Mouse (Mus musculus) T-helper 1 cell (primary cell): ENCODE data around the gene Pitpnm3.
"Not testable (repeated sequence)": the region's sequence is repeated elsewhere in the genome, so short reads cannot be mapped to it uniquely, and the experiment has no call there.

Experiments
- in situ Hi-C: fragments of 300-600 bp; cut with MboI, MseI; formaldehyde crosslinking; loops from one replicate; pipeline ENCODE4 v1.15.1; 2025; ENCODE audit warnings: high pct_unique_total_duplicates

The Pitpnm3 gene

GRCm38 (mm10) chr11:72135383-72136158 is at the start of gene Pitpnm3:
Gene Pitpnm3 (minus strand): TSS chr11:72135778.
- in situ Hi-C loops, result no loop called here

DNA sequence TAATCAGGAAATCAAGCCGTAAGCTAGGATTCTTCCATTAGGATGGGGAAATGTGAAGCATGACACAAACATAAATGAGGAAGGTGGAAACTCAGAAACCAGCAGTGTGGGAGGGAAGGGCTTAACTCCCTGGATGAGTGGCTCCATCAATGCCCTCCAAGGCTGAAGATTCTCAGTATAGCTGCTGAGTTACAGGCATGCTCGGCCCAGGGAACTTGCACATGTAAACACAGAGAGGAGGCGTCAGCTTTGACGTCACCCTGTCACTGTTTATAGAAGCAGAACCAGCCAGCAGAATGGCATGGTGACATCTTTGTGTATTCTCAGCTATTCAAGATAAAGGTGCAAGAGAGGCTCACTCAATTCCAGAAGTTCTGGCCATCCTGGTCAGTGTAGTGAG is 48.7 kb upstream of the Pitpnm3 start:
- in situ Hi-C loops, result no loop called here

GRCm38 (mm10) chr11:72181136-72181535 is 45.6 kb upstream of the Pitpnm3 start:
- in situ Hi-C loops, result no loop called here

GRCm38 (mm10) chr11:72180556-72180955 is 45.0 kb upstream of the Pitpnm3 start:
- in situ Hi-C loops, result no loop called here

GRCm38 (mm10) chr11:72176553-72176952 is 41.0 kb upstream of the Pitpnm3 start:
- in situ Hi-C loops, result no loop called here

GRCm38 (mm10) chr11:72175966-72176365 is 40.4 kb upstream of the Pitpnm3 start:
- in situ Hi-C loops, result no loop called here

DNA sequence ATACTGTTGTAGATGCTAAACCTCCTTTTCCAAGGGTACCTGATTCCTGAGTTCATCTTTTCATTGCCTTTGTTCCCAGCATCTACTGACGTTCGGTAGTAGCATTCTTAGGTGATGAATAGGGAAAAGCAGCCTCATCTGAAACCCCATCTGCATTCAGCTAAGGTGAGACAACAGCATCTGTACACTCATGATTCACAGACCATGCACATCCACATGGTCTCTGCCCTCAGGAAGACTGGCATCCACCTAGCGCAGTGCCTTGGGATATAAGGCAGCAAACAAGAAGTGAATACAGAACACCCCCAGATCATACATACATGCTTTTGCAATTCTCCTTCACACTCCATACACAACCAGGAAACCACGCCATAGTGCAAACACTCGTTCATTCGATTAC is 39.1 kb upstream of the Pitpnm3 start:
- in situ Hi-C loops, result no loop called here

DNA sequence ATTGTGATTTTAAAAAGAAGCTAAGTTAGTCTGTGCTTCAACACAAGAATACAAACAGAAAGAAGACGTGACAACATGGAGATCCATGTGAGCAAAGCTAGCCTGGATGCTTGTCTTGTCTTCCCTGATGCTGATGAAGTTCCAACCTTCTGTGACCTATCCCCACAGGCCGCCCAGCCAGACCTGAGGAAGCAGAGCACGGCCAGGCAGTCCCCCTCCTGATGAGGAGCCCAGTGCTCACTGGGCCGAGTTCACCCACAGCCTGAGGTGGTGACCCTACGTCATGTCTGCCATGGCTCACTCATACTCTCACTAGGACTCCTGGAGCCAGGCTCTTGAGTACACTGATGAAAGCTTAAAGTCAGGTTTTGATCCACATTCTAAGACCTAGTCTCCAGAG is 37.9 kb upstream of the Pitpnm3 start:
- in situ Hi-C loops, result no loop called here

- in situ Hi-C loops, result not testable (repeated sequence)
Observed at GRCm38 (mm10) chr11:72171906-72172305, 36.3 kb upstream of the Pitpnm3 start.

- in situ Hi-C loops, result no loop called here
Observed at GRCm38 (mm10) chr11:72169871-72170270, 34.3 kb upstream of the Pitpnm3 start.

DNA sequence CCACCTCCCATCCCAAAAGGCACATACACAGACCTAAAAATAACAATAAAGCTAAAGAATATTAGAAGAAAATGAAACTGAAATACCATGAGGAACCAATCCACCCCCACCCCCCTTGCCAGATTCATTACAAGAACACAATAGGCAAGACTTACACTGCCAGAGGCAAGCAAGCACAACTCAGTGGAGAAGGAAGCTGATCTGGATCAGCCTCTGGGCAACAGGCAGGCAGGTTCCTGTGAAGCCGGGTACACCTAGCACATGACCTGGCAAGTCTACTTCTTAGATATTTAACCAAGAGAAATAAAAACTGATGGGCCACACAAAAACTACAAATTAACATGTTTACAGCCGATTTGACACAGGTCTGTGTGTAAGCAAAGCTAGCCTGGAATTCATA is 27.6 kb upstream of the Pitpnm3 start:
- in situ Hi-C loops, result no loop called here

DNA sequence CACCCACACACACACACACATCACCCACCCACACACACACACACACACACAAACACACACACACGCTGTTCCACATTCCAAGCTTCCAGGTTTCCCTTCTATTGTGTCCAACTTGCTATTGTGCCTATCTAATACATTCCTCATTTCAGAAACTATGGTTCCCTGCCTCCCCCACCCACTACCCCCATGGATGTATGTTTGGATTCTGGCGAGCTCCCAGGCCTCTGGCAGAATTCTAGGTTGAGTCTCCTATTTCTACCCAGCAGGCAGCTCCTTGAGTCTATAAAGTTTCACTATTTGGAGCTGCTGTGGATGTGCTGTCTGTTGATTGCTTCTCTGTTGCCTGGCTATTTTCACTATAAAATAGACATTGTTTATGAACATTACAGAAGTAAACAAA is 21.0 kb upstream of the Pitpnm3 start:
- in situ Hi-C loops, result no loop called here

GRCm38 (mm10) chr11:72155981-72156428 is 20.4 kb upstream of the Pitpnm3 start:
- in situ Hi-C loops, result no loop called here

GRCm38 (mm10) chr11:72155186-72155980 is 19.8 kb upstream of the Pitpnm3 start:
- in situ Hi-C loops, result no loop called here

DNA sequence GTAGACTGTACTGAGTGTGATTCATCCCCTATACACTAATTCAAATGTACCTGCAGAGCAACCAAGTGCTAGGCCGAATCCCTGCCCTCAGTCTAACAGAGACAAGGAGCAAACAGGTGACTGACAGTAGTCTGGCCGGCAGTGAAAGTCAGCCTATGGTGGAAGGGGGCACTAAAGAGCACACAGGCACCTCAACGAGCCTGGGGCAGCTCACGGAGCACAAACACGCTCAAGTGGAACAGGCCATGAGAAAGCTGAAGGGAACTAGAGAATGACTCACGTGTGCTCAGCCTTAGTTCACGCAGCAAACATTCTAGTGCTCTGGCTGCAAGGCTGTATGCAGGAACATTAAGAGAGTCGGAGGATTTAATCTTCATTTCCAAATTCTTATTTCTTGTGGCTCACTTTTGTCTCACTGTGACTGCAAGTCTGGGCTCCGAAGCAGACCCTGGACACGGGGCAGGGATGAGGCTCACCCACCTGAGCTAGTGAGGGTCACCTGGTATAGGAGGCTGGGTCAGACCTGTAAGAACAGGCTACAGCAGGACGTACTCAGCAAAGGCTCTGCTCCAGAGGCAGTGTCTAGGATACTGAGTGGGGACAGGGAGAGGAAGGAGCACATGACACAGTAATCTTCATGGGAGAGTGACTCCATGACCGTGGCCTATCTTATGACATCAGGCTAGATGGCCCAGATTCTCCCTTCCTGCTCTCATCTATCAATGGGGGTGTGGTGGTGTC is 17.7 kb upstream of the Pitpnm3 start:
- in situ Hi-C loops, result no loop called here

- in situ Hi-C loops, result no loop called here
Observed at GRCm38 (mm10) chr11:72151120-72151519, 15.5 kb upstream of the Pitpnm3 start.

DNA sequence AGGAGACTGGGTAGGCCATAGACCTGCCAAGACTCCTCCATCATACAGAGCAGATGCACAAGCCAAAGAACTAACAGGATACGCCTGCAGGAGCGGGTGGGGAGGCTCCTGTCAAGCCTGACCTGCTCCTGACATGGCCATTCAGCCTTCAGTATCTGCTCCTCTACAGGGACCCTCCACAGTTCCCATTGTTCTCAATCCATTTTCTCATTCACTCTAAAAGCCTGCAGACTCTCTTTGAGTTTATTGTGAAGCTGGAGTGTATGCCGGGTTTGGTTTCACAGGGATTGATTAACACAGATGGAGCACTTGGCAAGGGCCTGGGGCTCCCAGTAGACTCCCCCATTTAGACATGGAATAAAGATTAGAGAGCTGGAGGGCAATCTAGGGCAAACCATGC is 12.3 kb upstream of the Pitpnm3 start:
- in situ Hi-C loops, result no loop called here

DNA sequence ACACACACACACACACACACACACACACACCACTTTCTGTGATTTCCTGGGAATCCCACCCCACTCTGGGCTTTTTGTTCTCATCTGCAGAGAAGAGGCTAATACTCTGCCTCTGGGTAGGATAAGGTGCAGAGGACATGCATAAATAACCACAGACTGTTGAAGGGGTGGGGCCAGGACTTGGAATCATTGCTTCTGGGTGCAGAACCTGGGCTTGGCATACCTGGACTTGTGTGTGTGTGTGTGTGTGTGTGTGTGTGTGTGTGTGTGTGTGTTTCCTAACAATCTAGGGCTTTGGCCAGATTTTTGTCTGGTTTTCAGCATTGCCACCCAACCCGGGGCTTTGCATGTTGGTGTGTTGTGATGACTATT is 10.3 kb upstream of the Pitpnm3 start:
- in situ Hi-C loops, result no loop called here

DNA sequence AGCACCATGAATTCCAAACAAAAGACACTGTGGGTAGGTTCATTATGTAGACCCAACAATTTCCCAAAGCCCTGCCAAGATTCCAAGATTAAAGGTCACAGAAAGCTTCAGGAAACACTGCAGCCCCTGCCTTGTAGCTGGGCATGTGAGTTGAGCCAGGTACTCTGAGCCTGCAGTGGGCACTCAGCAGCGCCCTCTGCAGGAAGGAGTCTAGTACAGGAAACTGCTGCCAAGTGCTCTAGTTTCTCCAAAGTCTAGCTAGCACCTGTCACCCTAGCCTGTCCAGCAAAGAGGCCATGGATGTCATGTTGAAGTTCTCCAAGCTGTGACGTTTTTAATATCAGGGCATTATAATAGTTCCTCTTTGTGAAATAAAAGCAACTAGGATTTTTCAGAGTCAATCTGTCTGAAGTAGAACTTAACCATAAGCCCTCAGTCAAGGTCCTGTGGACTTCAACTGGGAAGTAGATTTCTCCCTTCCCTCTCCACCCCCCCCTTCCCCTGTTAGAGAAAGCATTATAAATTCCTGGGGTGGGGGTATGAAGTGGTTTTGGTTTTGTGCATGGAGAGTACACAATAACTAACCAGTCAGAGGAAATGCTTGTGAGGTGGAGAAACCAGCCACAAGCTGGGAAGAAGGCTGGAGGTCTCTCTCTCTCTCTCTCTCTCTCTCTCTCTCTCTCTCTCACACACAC is 9.8 kb upstream of the Pitpnm3 start:
- in situ Hi-C loops, result no loop called here

DNA sequence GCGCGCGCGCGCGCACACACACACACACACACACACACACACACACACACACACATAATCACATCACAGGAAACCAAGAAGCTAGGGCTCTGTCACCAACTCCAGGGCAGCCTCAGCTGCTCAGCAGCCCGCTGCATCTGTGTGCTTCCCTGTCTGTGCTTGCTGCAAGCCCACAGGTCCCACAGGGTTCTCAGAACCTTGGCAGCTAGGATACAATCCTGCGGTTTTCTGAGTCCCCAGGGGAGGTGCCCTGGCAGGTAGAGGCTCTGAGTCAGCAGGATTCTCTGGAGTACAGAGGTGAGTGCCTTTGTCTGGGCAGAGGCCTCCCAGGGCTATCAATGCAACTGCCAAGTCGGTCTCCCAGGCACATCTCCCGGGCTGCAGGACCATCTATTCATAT is 7.3 kb upstream of the Pitpnm3 start:
- in situ Hi-C loops, result no loop called here

DNA sequence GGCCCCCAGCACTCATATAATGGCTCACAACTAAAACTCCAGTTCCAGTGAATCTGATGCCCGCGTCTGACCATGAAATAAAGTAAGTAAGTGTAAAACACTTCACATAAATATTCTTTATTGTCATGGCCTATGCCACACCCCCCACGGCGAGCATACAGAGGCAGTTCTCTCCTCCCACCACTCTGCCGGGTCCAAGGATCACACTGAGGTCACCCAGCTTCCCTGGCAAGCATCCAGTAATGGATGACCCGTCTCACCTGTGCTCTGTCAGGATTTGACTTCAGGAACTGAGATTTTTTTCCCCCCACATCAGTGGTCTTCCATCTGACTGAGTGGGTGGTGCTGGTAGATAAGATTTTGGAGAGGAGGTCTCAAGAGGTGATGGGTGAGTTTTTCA is 4.6 kb upstream of the Pitpnm3 start:
- in situ Hi-C loops, result no loop called here
